Mouse (Mus musculus) right cerebral cortex, adult 2 months (tissue): ENCODE measurements around the gene Camsap3.

Source experiments
- DNase-seq, 2 experiments: peaks; one replicate each; pipeline ENCODE4 v3.0.0; 2021 to 2022; ENCODE audit warnings: low spot score in 2 of 2

Gene Camsap3

GRCm38 (mm10) chr8:3600401-3600800, 13.3 kb downstream of the Camsap3 start:
- DNase-seq, result no peak

- no peak for DNase-seq
Measured at GRCm38 (mm10) chr8:3603439-3603838, 16.3 kb downstream of the Camsap3 start.

GRCm38 (mm10) chr8:3606593-3606992, 19.5 kb downstream of the Camsap3 start:
- DNase-seq, result no peak

- peak in 1 of 2 experiments; percentile 47 for DNase-seq
Measured at GRCm38 (mm10) chr8:3607822-3608221, 20.7 kb downstream of the Camsap3 start.

- no peak for DNase-seq
Measured at GRCm38 (mm10) chr8:3609046-3609815, 22.1 kb downstream of the Camsap3 start.

GRCm38 (mm10) chr8:3609816-3610150, 22.7 kb downstream of the Camsap3 start:
- DNase-seq, result no peak

GRCm38 (mm10) chr8:3621199-3621970, 34.3 kb downstream of the Camsap3 start, which contains the start of the genes Xab2 and Pet100:
Gene Xab2 (minus strand): TSS chr8:3621316.
Gene Pet100 (plus strand): TSS chr8:3621548.
- DNase-seq, result peak; percentile 99 to 100

- DNase-seq, result no peak
Measured at GRCm38 (mm10) chr8:3622119-3622518, 35.0 kb downstream of the Camsap3 start.

GRCm38 (mm10) chr8:3625445-3625844, 38.4 kb downstream of the Camsap3 start, which contains the start of gene Pcp2:
Gene Pcp2 (minus strand): TSS chr8:3625545.
- DNase-seq, result no peak

GRCm38 (mm10) chr8:3626971-3627370, 39.9 kb downstream of the Camsap3 start:
- no peak for DNase-seq

GRCm38 (mm10) chr8:3628014-3628413, 40.9 kb downstream of the Camsap3 start:
- DNase-seq, result peak in 1 of 2 experiments; percentile 47

- peak; percentile 70 for DNase-seq
Measured at GRCm38 (mm10) chr8:3630647-3631477, 43.8 kb downstream of the Camsap3 start, which contains the start of gene Stxbp2. Gene Stxbp2 (plus strand): TSS chr8:3630955.

GRCm38 (mm10) chr8:3631478-3631875, 44.4 kb downstream of the Camsap3 start:
- no peak for DNase-seq

- DNase-seq, result no peak
Measured at GRCm38 (mm10) chr8:3645804-3646203, 58.7 kb downstream of the Camsap3 start.

GRCm38 (mm10) chr8:3646824-3647531, 59.9 kb downstream of the Camsap3 start:
- no peak for DNase-seq

GRCm38 (mm10) chr8:3647561-3647960, 60.5 kb downstream of the Camsap3 start:
- no peak for DNase-seq

- no peak for DNase-seq
Measured at GRCm38 (mm10) chr8:3648268-3648667, 61.2 kb downstream of the Camsap3 start.

- no peak for DNase-seq
Measured at GRCm38 (mm10) chr8:3648990-3649389, 61.9 kb downstream of the Camsap3 start.

GRCm38 (mm10) chr8:3652845-3653244, 65.8 kb downstream of the Camsap3 start:
- DNase-seq, result no peak

GRCm38 (mm10) chr8:3654726-3655508, 67.8 kb downstream of the Camsap3 start:
- DNase-seq, result peak; percentile 25 to 31
